Mouse (Mus musculus) embryonic facial prominence, embryonic 11.5 days (tissue): ENCODE data around the gene Csrnp3. TPM values are rescaled to one million over a fixed set of nuclear protein-coding genes. Genes with fewer than 3 reads are reported as not detected.

Experiments used
- ATAC-seq: fragments of 200-750 bp; cut with Nextera tagmentation; replicated peaks from 2 replicates; pipeline ENCODE4 v1.8.0; 2017; ENCODE audit warnings: low read depth; ENCODE audit not compliant: insufficient number of reproducible peaks, low FRiP score, low TSS enrichment
- DNase-seq: peaks from one replicate; pipeline ENCODE4 v3.0.0-alpha.2; 2015; ENCODE audit warnings: low spot score
- H3K27ac ChIP-seq: fragments of 300-500 bp; sonication (generic); replicated peaks from 2 replicates; pipeline ENCODE4 v1.5.1; 2014; ENCODE audit warnings: mild to moderate bottlenecking, low read depth, low read length, control low read depth
- H3K27me3 ChIP-seq: fragments of 300-500 bp; sonication (generic); 2 replicates; pipeline ENCODE4 v1.6.1; 2014; ENCODE audit warnings: mild to moderate bottlenecking, low read length, moderate library complexity, mixed read lengths; ENCODE audit not compliant: control insufficient read depth, insufficient read depth
- H3K36me3 ChIP-seq: fragments of 300-500 bp; sonication (generic); replicated peaks from 2 replicates; pipeline ENCODE4 v1.6.1; 2014; ENCODE audit warnings: low read depth, mild to moderate bottlenecking, low read length, moderate library complexity, mixed read lengths; ENCODE audit not compliant: control insufficient read depth, insufficient read depth
- H3K4me1 ChIP-seq: fragments of 300-500 bp; sonication (generic); 2 replicates; pipeline ENCODE4 v1.6.1; 2014; ENCODE audit warnings: low read length, mixed read lengths; ENCODE audit not compliant: control insufficient read depth, insufficient read depth
- H3K4me2 ChIP-seq: fragments of 300-500 bp; sonication (generic); 2 replicates; pipeline ENCODE4 v1.6.1; 2014; ENCODE audit warnings: low read depth, mild to moderate bottlenecking, control low read depth, low read length, moderate library complexity
- H3K4me3 ChIP-seq: fragments of 300-500 bp; sonication (generic); 2 replicates; pipeline ENCODE4 v1.5.1; 2014; ENCODE audit warnings: low read depth, low read length, control low read depth
- H3K9ac ChIP-seq: fragments of 300-500 bp; sonication (generic); replicated peaks from 2 replicates; pipeline ENCODE4 v1.6.1; 2014; ENCODE audit warnings: mild to moderate bottlenecking, control low read depth, low read length
- H3K9me3 ChIP-seq: fragments of 300-500 bp; sonication (generic); replicated peaks from 2 replicates; pipeline ENCODE4 v1.6.1; 2016; ENCODE audit warnings: mild to moderate bottlenecking, low read length, inconsistent platforms, mixed read lengths; ENCODE audit not compliant: control insufficient read depth
- WGBS: fragments of 180-500 bp; shearing (Covaris S2); extraction: QIAGEN DNeasy Blood & Tissue Kit; methylation state at CpG from one replicate; pipeline ENCODE4 v1.1.7; 2014; 5-methylcytosine and 5-hydroxymethylcytosine counted together
- polyA plus RNA-seq: library from polyadenylated mRNA; unstranded; fragments of >200 nt; fragmentation: Nextera tagmentation; extraction: Ambion mirVana; gene quantifications from 2 replicates; pipeline ENCODE4 v1.2.1, GENCODE M21; 2014

The Csrnp3 gene
- polyA plus RNA-seq, 1 experiment from 2014 or later, result 5.5 TPM

DNA sequence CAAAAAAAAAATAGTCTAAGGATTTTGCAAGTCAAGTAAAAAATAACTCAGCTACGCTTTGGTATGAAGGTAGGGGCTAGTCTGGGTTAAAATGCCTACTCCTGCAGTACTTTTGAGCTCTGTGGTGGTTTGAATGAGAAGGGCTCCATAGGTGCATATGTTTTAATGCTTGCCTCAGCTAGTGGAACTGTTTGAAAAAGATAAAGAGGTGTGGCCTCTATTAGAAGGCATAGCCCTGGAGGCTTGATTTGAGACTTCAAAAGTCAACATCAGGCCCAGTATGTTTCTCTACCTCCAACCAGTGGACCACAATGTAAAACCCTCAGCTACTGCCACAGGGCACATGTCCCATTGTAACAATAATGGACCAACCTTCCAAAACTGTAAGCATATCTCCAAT is 16.9 kb upstream of the Csrnp3 start:
- ATAC-seq (no peak), DNase-seq (no peak)
- no peaks in the 10 kb centered on the region for H3K4me1 ChIP-seq
- H3K4me2 ChIP-seq, result no peak overlapping the region
- no peak overlapping the region for H3K27ac ChIP-seq
- 93% methylated on average over 1 of the region's 1 CpGs for WGBS
- H3K27me3 ChIP-seq, result no peaks in the 10 kb centered on the region
- H3K36me3 ChIP-seq, result no peaks in the 10 kb centered on the region
- H3K9me3 ChIP-seq, result no peaks in the 10 kb centered on the region
- no peak overlapping the region for H3K4me3 ChIP-seq
- H3K9ac ChIP-seq, result no peak overlapping the region

DNA sequence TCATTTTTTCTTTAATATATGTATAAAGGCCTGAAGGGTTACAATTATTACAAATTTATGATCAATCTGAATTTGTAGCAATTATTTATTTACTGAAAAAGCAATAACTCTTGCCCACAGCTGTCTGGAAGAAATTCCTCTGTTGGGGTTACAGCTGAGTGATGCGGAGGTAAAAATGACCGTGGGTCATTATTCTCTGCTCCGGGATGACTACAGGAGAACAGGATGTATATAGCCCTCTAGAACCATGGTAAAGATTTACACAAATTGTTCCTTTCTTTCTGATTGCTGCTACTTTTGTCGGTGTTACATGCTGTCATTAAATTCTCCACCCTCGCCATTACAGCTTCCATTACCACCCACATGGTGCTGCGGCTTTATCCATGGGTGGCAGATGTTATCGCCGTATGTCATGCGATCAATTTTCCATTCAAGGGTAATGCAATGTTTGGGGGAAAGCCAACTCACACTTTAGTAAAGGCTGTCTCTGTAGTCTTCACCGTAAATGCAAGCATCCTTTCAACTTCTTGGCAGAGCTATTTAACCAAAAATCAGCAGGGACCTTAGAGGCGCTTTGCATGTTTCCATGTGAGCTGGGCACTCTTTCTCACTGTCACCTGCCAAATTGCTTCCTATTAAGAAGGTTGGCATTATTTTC is 12.7 kb upstream of the Csrnp3 start:
- no peaks in the 10 kb centered on the region for H3K9me3 ChIP-seq
- no peak overlapping the region for H3K27ac ChIP-seq
- no peak for ATAC-seq
- H3K9ac ChIP-seq, result no peak overlapping the region
- no peak overlapping the region for H3K4me3 ChIP-seq
- DNase-seq, result no peak
- H3K27me3 ChIP-seq, result no peaks in the 10 kb centered on the region
- 89% methylated on average over 11 of the region's 11 CpGs for WGBS
- no peaks in the 10 kb centered on the region for H3K4me1 ChIP-seq
- no peaks in the 10 kb centered on the region for H3K36me3 ChIP-seq
- no peak overlapping the region for H3K4me2 ChIP-seq

DNA sequence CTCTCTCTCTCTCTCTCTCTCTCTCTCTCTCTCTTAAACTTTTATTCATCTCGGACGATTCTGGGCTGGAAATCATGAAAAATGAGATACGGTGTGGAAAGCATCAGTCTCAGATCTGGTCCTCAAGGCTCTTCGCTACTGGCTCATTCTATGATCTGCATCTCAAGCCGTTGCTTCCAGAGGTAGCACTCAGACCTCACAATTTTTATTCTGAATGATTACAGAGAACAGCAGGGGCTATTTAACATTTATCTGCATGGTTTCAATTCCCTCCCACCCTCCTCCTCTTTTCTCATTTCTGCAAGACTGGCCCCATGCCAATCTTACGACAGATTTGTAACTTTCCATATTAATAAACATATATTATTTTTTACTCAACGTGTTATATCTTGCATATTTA is 12.1 kb upstream of the Csrnp3 start:
- Histone ChIP-seq H3K27me3 (no peaks in the 10 kb centered on the region), H3K4me2 (no peak overlapping the region), H3K4me1 (no peaks in the 10 kb centered on the region), H3K4me3 (no peak overlapping the region), H3K9me3 (no peaks in the 10 kb centered on the region), H3K27ac (no peak overlapping the region), H3K36me3 (no peaks in the 10 kb centered on the region), H3K9ac (no peak overlapping the region)
- ATAC-seq (no peak), DNase-seq (no peak)
- 83% methylated on average over 7 of the region's 7 CpGs for WGBS

DNA sequence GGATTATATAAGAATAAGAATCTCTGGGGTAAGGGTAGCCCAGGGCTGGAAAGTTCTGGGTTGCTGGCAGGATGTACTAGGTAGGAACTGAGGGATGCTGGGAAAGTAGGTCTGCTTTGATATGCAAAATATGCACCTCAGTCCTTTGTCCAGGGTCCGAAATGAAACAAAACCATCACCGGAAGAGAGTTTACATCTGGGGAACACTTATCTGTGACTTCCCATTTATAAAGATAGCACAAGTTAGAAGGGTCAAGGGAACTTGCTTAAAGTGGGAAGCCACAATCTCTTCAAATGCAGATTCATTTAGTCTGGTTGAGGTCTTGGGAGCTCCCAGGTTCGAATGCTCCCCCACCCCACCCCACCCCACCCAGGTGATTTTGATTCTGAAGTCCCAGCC is 4.0 kb upstream of the Csrnp3 start:
- Histone ChIP-seq H3K4me1 (no peaks in the 10 kb centered on the region), H3K27ac (no peak overlapping the region), H3K27me3 (no peaks in the 10 kb centered on the region), H3K9me3 (no peaks in the 10 kb centered on the region), H3K4me2 (no peak overlapping the region), H3K4me3 (no peak overlapping the region), H3K9ac (no peak overlapping the region), H3K36me3 (no peaks in the 10 kb centered on the region)
- ATAC-seq, result no peak
- WGBS, result 80% methylated on average over 3 of the region's 3 CpGs
- no peak for DNase-seq

DNA sequence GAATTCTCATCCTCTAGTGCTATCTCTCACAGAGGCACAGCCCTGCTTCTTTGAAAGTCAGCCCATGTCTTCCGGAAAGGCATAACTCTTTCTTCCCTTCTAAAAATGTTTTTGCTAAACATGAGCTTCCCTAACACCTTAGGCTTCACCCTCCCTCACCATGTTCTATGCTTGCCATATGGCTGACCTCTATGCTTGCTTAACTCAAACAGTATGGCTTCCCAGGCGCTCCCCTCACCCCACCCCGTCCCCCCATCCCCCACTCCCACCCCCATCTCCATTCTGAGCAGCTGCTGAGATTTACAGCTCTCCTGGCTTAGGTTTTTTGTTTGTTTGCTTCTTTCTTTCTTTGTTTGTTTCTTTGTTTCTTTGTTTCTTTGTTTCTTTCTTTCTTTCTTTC is 3.2 kb upstream of the Csrnp3 start:
- Histone ChIP-seq H3K27me3 (no peaks in the 10 kb centered on the region), H3K36me3 (no peaks in the 10 kb centered on the region), H3K27ac (no peak overlapping the region), H3K9ac (no peak overlapping the region), H3K9me3 (no peaks in the 10 kb centered on the region), H3K4me3 (no peak overlapping the region), H3K4me2 (no peak overlapping the region), H3K4me1 (no peaks in the 10 kb centered on the region)
- DNase-seq (peak; percentile 45), ATAC-seq (peak; percentile 69; the same call in 1 of the 2 replicates)
- 29% methylated on average over 3 of the region's 3 CpGs for WGBS

GRCm38 (mm10) chr2:65846000-65846755 is 611 bp downstream of the Csrnp3 start:
- Histone ChIP-seq H3K27ac (no peak overlapping the region), H3K36me3 (no peaks in the 10 kb centered on the region), H3K4me1 (no peaks in the 10 kb centered on the region), H3K4me3 (peak overlapping the region; percentile 39), H3K4me2 (peak overlapping the region; percentile 10), H3K27me3 (no peaks in the 10 kb centered on the region), H3K9ac (peak overlapping the region; percentile 51; the same call in 1 of the 2 replicates), H3K9me3 (no peaks in the 10 kb centered on the region)
- 2% methylated on average over 22 of the region's 22 CpGs for WGBS
- ATAC-seq (no peak), DNase-seq (peak; percentile 52)

DNA sequence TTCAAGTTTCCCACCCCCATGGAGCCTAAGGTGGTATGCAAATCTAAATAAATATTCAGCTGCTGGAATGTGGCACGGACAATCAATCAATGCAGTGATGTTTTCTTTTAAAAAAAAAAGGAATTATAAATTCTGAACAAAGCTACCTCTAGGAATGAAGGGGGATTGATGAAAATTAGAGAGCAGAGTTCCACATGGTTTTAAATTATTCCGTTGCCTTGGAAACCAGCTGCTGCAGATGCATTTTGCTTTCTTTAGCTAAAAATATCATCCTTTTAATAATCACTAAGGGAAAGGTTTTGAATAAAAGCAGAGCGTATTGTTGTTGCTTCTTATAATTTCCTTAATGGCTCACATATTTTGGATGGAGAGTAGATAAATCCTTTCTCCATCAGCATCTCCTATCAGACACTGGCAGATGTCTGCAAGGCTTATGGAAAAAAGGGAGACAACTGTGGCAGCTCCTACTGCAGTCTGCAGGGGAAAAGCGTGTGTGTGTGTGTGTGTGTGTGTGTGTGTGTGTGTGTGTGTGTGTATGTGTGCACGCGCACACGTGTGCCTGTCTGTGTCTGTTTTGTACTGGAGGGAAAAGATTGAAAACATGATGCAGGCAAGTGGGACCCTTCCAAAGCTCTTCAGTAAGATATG is 2.0 kb downstream of the Csrnp3 start:
- peak; percentile 41 for DNase-seq
- Histone ChIP-seq H3K4me1 (no peaks in the 10 kb centered on the region), H3K4me3 (no peak overlapping the region), H3K9ac (no peak overlapping the region), H3K27ac (no peak overlapping the region), H3K27me3 (no peaks in the 10 kb centered on the region), H3K4me2 (no peak overlapping the region), H3K36me3 (no peaks in the 10 kb centered on the region), H3K9me3 (no peaks in the 10 kb centered on the region)
- 23% methylated on average over 7 of the region's 7 CpGs for WGBS
- ATAC-seq, result no peak

GRCm38 (mm10) chr2:65848706-65849105 is 3.1 kb downstream of the Csrnp3 start:
- ATAC-seq (no peak), DNase-seq (no peak)
- WGBS, result 36% methylated on average over 8 of the region's 8 CpGs
- H3K4me1 ChIP-seq, result no peaks in the 10 kb centered on the region
- H3K27ac ChIP-seq, result no peak overlapping the region
- no peaks in the 10 kb centered on the region for H3K27me3 ChIP-seq
- no peak overlapping the region for H3K9ac ChIP-seq
- no peak overlapping the region for H3K4me2 ChIP-seq
- H3K4me3 ChIP-seq, result no peak overlapping the region
- no peaks in the 10 kb centered on the region for H3K36me3 ChIP-seq
- no peaks in the 10 kb centered on the region for H3K9me3 ChIP-seq
